Mouse (Mus musculus): Measurements from ENCODE around the gene Stum. TPM values are rescaled to one million over a fixed set of nuclear protein-coding genes. Genes with fewer than 3 reads are reported as not detected.

The Stum gene
- polyA plus RNA-seq, 1 experiment, result not detected

GRCm38 (mm10) chr1:180419059-180419458, 64.2 kb downstream of the Stum start:
- H3K36me3 ChIP-seq (ENCODE audit: control insufficient read depth), result no peaks in the 10 kb centered on the region
- TF ChIP-seq TAL1 (IDR thresholded peaks at IDR 0.05; ENCODE audit: low read length), result no peak
- no peak for TF ChIP-seq GATA1 (IDR thresholded peaks at IDR 0.05; ENCODE audit: low read length)
- no peaks in the 10 kb centered on the region for H3K27me3 ChIP-seq (ENCODE audit: control insufficient read depth)
- H3K9me3 ChIP-seq (ENCODE audit: control insufficient read depth, low read length), result no peaks in the 10 kb centered on the region
- H3K4me1 ChIP-seq (ENCODE audit: control insufficient read depth), result no peaks in the 10 kb centered on the region
- H3K4me3 ChIP-seq (replicated peaks), result no peak overlapping the region

- Histone ChIP-seq H3K27me3 (ENCODE audit: control insufficient read depth) (no peaks in the 10 kb centered on the region), H3K4me3 (replicated peaks) (no peak overlapping the region), H3K9me3 (ENCODE audit: control insufficient read depth, low read length) (no peaks in the 10 kb centered on the region), H3K4me1 (ENCODE audit: control insufficient read depth) (no peaks in the 10 kb centered on the region), H3K36me3 (ENCODE audit: control insufficient read depth) (no peaks in the 10 kb centered on the region)
- TF ChIP-seq GATA1 (IDR thresholded peaks at IDR 0.05; ENCODE audit: low read length), result no peak
- no peak for TF ChIP-seq TAL1 (IDR thresholded peaks at IDR 0.05; ENCODE audit: low read length)
Measured at GRCm38 (mm10) chr1:180417118-180417517, 66.2 kb downstream of the Stum start.

- H3K9me3 ChIP-seq (ENCODE audit: control insufficient read depth, low read length), result no peaks in the 10 kb centered on the region
- TF ChIP-seq TAL1 (IDR thresholded peaks at IDR 0.05; ENCODE audit: low read length) (no peak), GATA1 (IDR thresholded peaks at IDR 0.05; ENCODE audit: low read length) (no peak)
- no peaks in the 10 kb centered on the region for H3K27me3 ChIP-seq (ENCODE audit: control insufficient read depth)
- H3K4me3 ChIP-seq (replicated peaks), result no peak overlapping the region
- H3K4me1 ChIP-seq (ENCODE audit: control insufficient read depth), result no peaks in the 10 kb centered on the region
- H3K36me3 ChIP-seq (ENCODE audit: control insufficient read depth), result no peaks in the 10 kb centered on the region
Measured at GRCm38 (mm10) chr1:180415836-180416235, 67.5 kb downstream of the Stum start.

- TF ChIP-seq GATA1 (IDR thresholded peaks at IDR 0.05; ENCODE audit: low read length) (no peak), TAL1 (IDR thresholded peaks at IDR 0.05; ENCODE audit: low read length) (no peak)
- H3K9me3 ChIP-seq (ENCODE audit: control insufficient read depth, low read length), result no peaks in the 10 kb centered on the region
Measured at GRCm38 (mm10) chr1:180415064-180415463, 68.2 kb downstream of the Stum start.

GRCm38 (mm10) chr1:180410306-180410705, 73.0 kb downstream of the Stum start:
- H3K36me3 ChIP-seq (ENCODE audit: control insufficient read depth), result no peaks in the 10 kb centered on the region
- TF ChIP-seq GATA1 (IDR thresholded peaks at IDR 0.05; ENCODE audit: low read length) (no peak), TAL1 (IDR thresholded peaks at IDR 0.05; ENCODE audit: low read length) (no peak)
- H3K27me3 ChIP-seq (ENCODE audit: control insufficient read depth), result no peaks in the 10 kb centered on the region
- no peak overlapping the region for H3K4me3 ChIP-seq (replicated peaks)
- H3K4me1 ChIP-seq (ENCODE audit: control insufficient read depth), result peaks cover 3% of the 10 kb centered on the region
- no peaks in the 10 kb centered on the region for H3K9me3 ChIP-seq (ENCODE audit: control insufficient read depth, low read length)

More at GRCm38 (mm10) chr1:180415064-180415463, 68.2 kb downstream of the Stum start:
- Histone ChIP-seq H3K4me3 (replicated peaks) (no peak overlapping the region), H3K4me1 (ENCODE audit: control insufficient read depth) (no peaks in the 10 kb centered on the region), H3K27me3 (ENCODE audit: control insufficient read depth) (no peaks in the 10 kb centered on the region), H3K36me3 (ENCODE audit: control insufficient read depth) (no peaks in the 10 kb centered on the region)

GRCm38 (mm10) chr1:180409771-180410170, 73.5 kb downstream of the Stum start:
- Histone ChIP-seq H3K36me3 (ENCODE audit: control insufficient read depth) (no peaks in the 10 kb centered on the region), H3K27me3 (ENCODE audit: control insufficient read depth) (no peaks in the 10 kb centered on the region), H3K4me3 (replicated peaks) (no peak overlapping the region), H3K9me3 (ENCODE audit: control insufficient read depth, low read length) (no peaks in the 10 kb centered on the region), H3K4me1 (ENCODE audit: control insufficient read depth) (peaks cover 5% of the 10 kb centered on the region)
- TF ChIP-seq TAL1 (IDR thresholded peaks at IDR 0.05; ENCODE audit: low read length) (no peak), GATA1 (IDR thresholded peaks at IDR 0.05; ENCODE audit: low read length) (no peak)

- H3K36me3 ChIP-seq (ENCODE audit: control insufficient read depth), result no peaks in the 10 kb centered on the region
- H3K4me1 ChIP-seq (ENCODE audit: control insufficient read depth), result peaks cover 6% of the 10 kb centered on the region
- TF ChIP-seq GATA1 (IDR thresholded peaks at IDR 0.05; ENCODE audit: low read length) (no peak), TAL1 (IDR thresholded peaks at IDR 0.05; ENCODE audit: low read length) (no peak)
Measured at GRCm38 (mm10) chr1:180408832-180409231, 74.5 kb downstream of the Stum start.

GRCm38 (mm10) chr1:180407727-180408719, 75.3 kb downstream of the Stum start:
- Histone ChIP-seq H3K9me3 (ENCODE audit: control insufficient read depth, low read length) (no peaks in the 10 kb centered on the region), H3K4me3 (replicated peaks) (no peak overlapping the region), H3K27me3 (ENCODE audit: control insufficient read depth) (peaks cover 8% of the 10 kb centered on the region), H3K36me3 (ENCODE audit: control insufficient read depth) (no peaks in the 10 kb centered on the region), H3K4me1 (ENCODE audit: control insufficient read depth) (peaks cover 9% of the 10 kb centered on the region)
- TF ChIP-seq GATA1 (IDR thresholded peaks at IDR 0.05; ENCODE audit: low read length), result no peak
- TF ChIP-seq TAL1 (IDR thresholded peaks at IDR 0.05; ENCODE audit: low read length), result no peak

More at GRCm38 (mm10) chr1:180408832-180409231, 74.5 kb downstream of the Stum start:
- Histone ChIP-seq H3K27me3 (ENCODE audit: control insufficient read depth) (peaks cover 1% of the 10 kb centered on the region), H3K4me3 (replicated peaks) (no peak overlapping the region), H3K9me3 (ENCODE audit: control insufficient read depth, low read length) (no peaks in the 10 kb centered on the region)

- Histone ChIP-seq H3K4me3 (replicated peaks) (no peak overlapping the region), H3K4me1 (ENCODE audit: control insufficient read depth) (peaks cover 9% of the 10 kb centered on the region), H3K27me3 (ENCODE audit: control insufficient read depth) (peaks cover 8% of the 10 kb centered on the region), H3K36me3 (ENCODE audit: control insufficient read depth) (no peaks in the 10 kb centered on the region), H3K9me3 (ENCODE audit: control insufficient read depth, low read length) (no peaks in the 10 kb centered on the region)
- TF ChIP-seq GATA1 (IDR thresholded peaks at IDR 0.05; ENCODE audit: low read length) (no peak), TAL1 (IDR thresholded peaks at IDR 0.05; ENCODE audit: low read length) (no peak)
Measured at GRCm38 (mm10) chr1:180407171-180407671, 76.1 kb downstream of the Stum start.
